Mouse (Mus musculus) embryonic facial prominence, embryonic 14.5 days (tissue): ENCODE data around the gene Ap1ar. TPM values are rescaled to one million over a fixed set of nuclear protein-coding genes. Genes with fewer than 3 reads are reported as not detected.

Experiments
- ATAC-seq: fragments of 200-750 bp; cut with Nextera tagmentation; 2 replicates; pipeline ENCODE4 v1.8.0; 2017; ENCODE audit warnings: low read depth, moderate number of reproducible peaks, moderate TSS enrichment
- DNase-seq: peaks from one replicate; pipeline ENCODE4 v3.0.0-alpha.2; 2015; ENCODE audit warnings: low spot score
- H3K27ac ChIP-seq: fragments of 300-500 bp; sonication (generic); replicated peaks from 2 replicates; pipeline ENCODE4 v1.5.1; 2014; ENCODE audit warnings: low read depth, mild to moderate bottlenecking, low read length, moderate library complexity
- H3K27me3 ChIP-seq: fragments of 300-500 bp; sonication (generic); replicated peaks from 2 replicates; pipeline ENCODE4 v1.6.1; 2014; ENCODE audit warnings: low read length; ENCODE audit not compliant: control insufficient read depth, insufficient read depth
- H3K36me3 ChIP-seq: fragments of 300-500 bp; sonication (generic); 2 replicates; pipeline ENCODE4 v1.6.1; 2014; ENCODE audit warnings: low read length, mixed read lengths; ENCODE audit not compliant: control insufficient read depth, insufficient read depth
- H3K4me1 ChIP-seq: fragments of 300-500 bp; sonication (generic); 2 replicates; pipeline ENCODE4 v1.6.1; 2014; ENCODE audit warnings: antibody characterized with exemption, low read length; ENCODE audit not compliant: control insufficient read depth, insufficient read depth
- H3K4me2 ChIP-seq: fragments of 300-500 bp; sonication (generic); 2 replicates; pipeline ENCODE4 v1.6.1; 2014; ENCODE audit warnings: low read depth, mild to moderate bottlenecking, low read length, moderate library complexity, mixed read lengths
- H3K4me3 ChIP-seq: fragments of 300-500 bp; sonication (generic); 2 replicates; pipeline ENCODE4 v1.5.1; 2014; ENCODE audit warnings: low read depth, mild to moderate bottlenecking, low read length
- H3K9ac ChIP-seq: fragments of 300-500 bp; sonication (generic); 2 replicates; pipeline ENCODE4 v1.6.1; 2014; ENCODE audit warnings: low read depth, mild to moderate bottlenecking, low read length, moderate library complexity, mixed read lengths
- H3K9me3 ChIP-seq: fragments of 300-500 bp; sonication (generic); 2 replicates; pipeline ENCODE4 v1.6.1; 2016; ENCODE audit warnings: low read length; ENCODE audit not compliant: control insufficient read depth
- WGBS: fragments of 180-500 bp; shearing (Covaris S2); extraction: QIAGEN DNeasy Blood & Tissue Kit; methylation state at CpG from one replicate; pipeline ENCODE4 v1.1.7; 2014; 5-methylcytosine and 5-hydroxymethylcytosine counted together
- polyA plus RNA-seq: library from polyadenylated mRNA; unstranded; fragments of >200 nt; fragmentation: Nextera tagmentation; extraction: Ambion mirVana; gene quantifications from 2 replicates; pipeline ENCODE4 v1.2.1, GENCODE M21; 2014

The Ap1ar gene
- polyA plus RNA-seq, 1 experiment from 2014 or later = 36.2 TPM

- Histone ChIP-seq H3K4me1 (peaks cover 5% of the 10 kb centered on the region; the same call in 1 of the 2 replicates), H3K9ac (no peak overlapping the region), H3K36me3 (no peaks in the 10 kb centered on the region), H3K4me3 (no peak overlapping the region), H3K4me2 (no peak overlapping the region), H3K27ac (no peak overlapping the region), H3K27me3 (no peaks in the 10 kb centered on the region), H3K9me3 (no peaks in the 10 kb centered on the region)
- DNase-seq = no peak
- 85% methylated on average over 5 of the region's 5 CpGs for WGBS
- no peak for ATAC-seq
Observed at GRCm38 (mm10) chr3:127849922-127850321, 12.6 kb upstream of the Ap1ar start.

- H3K27me3 ChIP-seq = no peaks in the 10 kb centered on the region
- DNase-seq (peak; percentile 41), ATAC-seq (no peak)
- no peak overlapping the region for H3K4me2 ChIP-seq
- no peaks in the 10 kb centered on the region for H3K4me1 ChIP-seq
- WGBS = 80% methylated on average over 11 of the region's 11 CpGs
- H3K4me3 ChIP-seq = no peak overlapping the region
- H3K36me3 ChIP-seq = no peaks in the 10 kb centered on the region
- no peaks in the 10 kb centered on the region for H3K9me3 ChIP-seq
- H3K9ac ChIP-seq = no peak overlapping the region
- no peak overlapping the region for H3K27ac ChIP-seq
Observed at GRCm38 (mm10) chr3:127848088-127848808, 10.9 kb upstream of the Ap1ar start.

DNA sequence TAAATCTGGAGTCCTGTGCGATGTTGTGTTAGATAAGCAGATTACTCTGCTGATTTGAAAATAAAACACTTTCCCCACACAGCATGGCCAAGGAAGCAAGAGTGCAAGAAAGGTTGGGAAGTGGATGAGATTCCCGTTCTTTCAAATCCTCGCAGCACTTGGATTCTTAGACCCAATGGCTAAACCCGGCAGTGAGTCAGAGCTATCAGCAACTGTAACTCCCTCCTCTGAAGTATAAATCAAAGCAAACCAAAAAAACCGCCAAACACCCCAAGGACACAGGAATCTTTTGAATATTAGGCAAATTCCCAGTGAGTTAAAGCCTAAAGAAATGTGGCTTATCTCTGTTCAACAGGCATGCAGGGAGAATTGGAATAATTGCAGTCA lies 6.6 kb upstream of the Ap1ar start:
- H3K4me2 ChIP-seq = no peak overlapping the region
- no peak overlapping the region for H3K4me3 ChIP-seq
- DNase-seq (no peak), ATAC-seq (no peak)
- WGBS = 73% methylated on average over 5 of the region's 5 CpGs
- H3K9me3 ChIP-seq = no peaks in the 10 kb centered on the region
- H3K9ac ChIP-seq = no peak overlapping the region
- H3K36me3 ChIP-seq = no peaks in the 10 kb centered on the region
- H3K4me1 ChIP-seq = no peaks in the 10 kb centered on the region
- H3K27ac ChIP-seq = no peak overlapping the region
- H3K27me3 ChIP-seq = no peaks in the 10 kb centered on the region

DNA sequence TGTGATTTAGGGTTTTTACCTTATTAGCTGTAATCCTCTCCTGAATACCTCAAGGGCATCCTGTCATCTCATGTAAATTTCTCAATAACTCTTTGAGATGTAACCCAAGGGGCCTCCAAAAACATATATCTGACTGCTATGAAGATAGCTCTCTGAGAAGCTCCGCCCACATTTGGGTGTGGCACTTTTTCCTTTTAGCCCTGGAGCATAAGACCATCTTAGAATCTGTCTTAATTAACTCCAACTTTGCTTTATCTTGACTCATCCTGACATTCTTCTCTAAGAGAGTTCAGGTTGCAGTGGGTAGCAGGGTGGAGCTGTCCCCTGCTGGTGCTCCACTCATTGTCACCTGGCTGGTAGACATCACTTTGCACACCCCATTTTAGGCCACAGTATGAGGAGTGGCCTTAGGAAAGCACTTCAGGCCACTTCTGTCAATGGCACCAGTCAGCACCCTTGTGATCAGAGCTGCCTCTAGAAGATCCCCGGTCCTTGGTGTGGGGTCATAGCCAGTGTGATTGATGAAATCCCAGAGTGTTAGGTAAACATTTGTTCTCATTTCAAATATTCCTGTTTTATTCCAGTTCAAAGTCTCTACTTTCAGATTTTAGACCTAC lies 6.1 kb upstream of the Ap1ar start:
- WGBS = 78% methylated on average over 2 of the region's 2 CpGs
- ATAC-seq = no peak; the same call in 1 of the 2 replicates

GRCm38 (mm10) chr3:127841926-127842325 lies 4.6 kb upstream of the Ap1ar start:
- no peaks in the 10 kb centered on the region for H3K27me3 ChIP-seq
- H3K27ac ChIP-seq = no peak overlapping the region
- WGBS = 64% methylated on average over 8 of the region's 8 CpGs
- no peak overlapping the region for H3K4me2 ChIP-seq
- H3K4me1 ChIP-seq = peaks cover 6% of the 10 kb centered on the region; the same call in 1 of the 2 replicates
- peak; percentile 41 for DNase-seq
- no peak; the same call in 1 of the 2 replicates for ATAC-seq
- no peaks in the 10 kb centered on the region for H3K36me3 ChIP-seq
- no peak overlapping the region for H3K9ac ChIP-seq
- H3K4me3 ChIP-seq = no peak overlapping the region
- no peaks in the 10 kb centered on the region for H3K9me3 ChIP-seq

More for the DNA sequence above, 6.1 kb upstream of the Ap1ar start:
- no peak overlapping the region for H3K4me3 ChIP-seq
- no peaks in the 10 kb centered on the region for H3K36me3 ChIP-seq
- peak; percentile 41 for DNase-seq
- H3K9ac ChIP-seq = no peak overlapping the region
- H3K27me3 ChIP-seq = no peaks in the 10 kb centered on the region
- peaks cover 2% of the 10 kb centered on the region; the same call in 1 of the 2 replicates for H3K4me1 ChIP-seq
- no peak overlapping the region for H3K4me2 ChIP-seq
- H3K9me3 ChIP-seq = no peaks in the 10 kb centered on the region
- no peak overlapping the region for H3K27ac ChIP-seq

DNA sequence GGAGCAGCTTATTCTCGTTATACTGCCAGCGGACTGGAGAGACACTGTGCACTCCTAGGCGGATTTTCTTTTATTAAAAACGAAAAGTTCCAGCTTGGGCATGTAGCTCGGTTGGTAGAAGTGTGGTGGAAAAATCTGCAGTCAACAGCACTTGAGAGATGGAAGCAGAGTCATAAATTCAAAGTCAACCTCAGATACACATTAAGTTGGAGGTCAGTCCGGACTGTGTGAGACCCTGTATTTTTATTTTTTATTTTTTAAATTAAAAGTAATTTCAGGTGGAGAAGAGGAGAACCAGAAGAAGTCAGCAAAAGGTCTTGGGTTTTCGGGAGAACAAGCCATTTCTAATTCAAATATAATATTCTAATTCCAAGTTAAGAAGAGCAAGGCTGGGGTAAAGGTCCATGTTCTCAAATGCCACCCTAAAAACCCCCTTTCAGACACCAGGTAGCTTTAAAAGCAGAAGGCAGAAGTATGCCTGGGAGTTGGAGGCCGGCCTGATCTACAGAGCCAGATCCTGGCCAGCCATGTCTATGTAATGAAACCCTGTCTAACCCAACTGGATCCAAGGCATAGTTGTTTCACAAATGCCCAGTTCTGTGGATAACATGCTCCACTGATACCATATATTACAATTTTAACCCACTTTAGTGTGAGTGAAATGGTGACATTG lies 785 bp upstream of the Ap1ar start:
- peak overlapping the region; percentile 93 for H3K4me3 ChIP-seq
- peak overlapping the region; percentile 90 for H3K27ac ChIP-seq
- ATAC-seq (no peak), DNase-seq (no peak)
- peak overlapping the region; percentile 61 for H3K4me2 ChIP-seq
- H3K9me3 ChIP-seq = no peaks in the 10 kb centered on the region
- peak overlapping the region; percentile 92 for H3K9ac ChIP-seq
- H3K4me1 ChIP-seq = peaks cover 16% of the 10 kb centered on the region
- no peaks in the 10 kb centered on the region for H3K36me3 ChIP-seq
- no peaks in the 10 kb centered on the region for H3K27me3 ChIP-seq
- WGBS = 31% methylated on average over 8 of the region's 8 CpGs

- DNase-seq (no peak), ATAC-seq (peak; percentile 17; the same call in 1 of the 2 replicates)
- Histone ChIP-seq H3K27ac (peak overlapping the region; percentile 90), H3K27me3 (no peaks in the 10 kb centered on the region), H3K9ac (peak overlapping the region; percentile 92), H3K4me1 (peaks cover 16% of the 10 kb centered on the region), H3K36me3 (no peaks in the 10 kb centered on the region), H3K4me2 (peak overlapping the region; percentile 61), H3K9me3 (no peaks in the 10 kb centered on the region), H3K4me3 (peak overlapping the region; percentile 93)
- under 1% methylated on average over 6 of the region's 17 CpGs for WGBS
Observed at GRCm38 (mm10) chr3:127836798-127837153, 547 bp downstream of the Ap1ar start.

DNA sequence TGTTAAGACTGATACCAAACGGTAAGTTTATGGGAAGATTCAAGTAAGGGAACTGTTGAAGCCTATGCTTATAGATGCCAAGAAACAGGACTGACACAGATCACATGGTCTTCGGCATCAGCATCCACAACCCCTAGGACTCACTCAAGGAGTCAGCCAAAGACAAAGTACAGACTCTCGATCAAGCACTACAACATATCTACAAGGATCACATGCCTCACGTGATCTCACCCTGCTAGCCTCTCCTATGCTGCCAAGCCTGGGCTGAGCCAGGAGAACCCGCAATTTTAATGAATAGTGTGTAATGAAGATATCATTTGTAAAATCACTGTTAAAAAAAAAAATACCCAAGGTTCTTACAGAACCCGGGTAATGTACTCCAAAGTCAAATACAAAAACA lies 1.7 kb downstream of the Ap1ar start:
- no peak for ATAC-seq
- Histone ChIP-seq H3K4me3 (0 out of 2 replicates have a peak overlapping the region, but pooled peaks have one; percentile 93), H3K9me3 (no peaks in the 10 kb centered on the region), H3K4me1 (peaks cover 16% of the 10 kb centered on the region), H3K27me3 (no peaks in the 10 kb centered on the region), H3K4me2 (peak overlapping the region; percentile 61), H3K9ac (no peak overlapping the region), H3K27ac (no peak overlapping the region), H3K36me3 (no peaks in the 10 kb centered on the region)
- WGBS = 76% methylated on average over 6 of the region's 6 CpGs
- no peak for DNase-seq
